Mouse (Mus musculus) left cerebral cortex, adult 2 months (tissue): ENCODE measurements around the gene Maats1. TPM values are rescaled to one million over a fixed set of nuclear protein-coding genes. Genes with fewer than 3 reads are reported as not detected.

ENCODE experiments used
- DNase-seq, 2 experiments: peaks; one replicate each; pipeline ENCODE4 v3.0.0; 2021 to 2022; ENCODE audit warnings: low spot score in 2 of 2, mixed read lengths in 1 of 2; ENCODE audit errors: extremely low spot score in 1 of 2
- H3K27ac ChIP-seq: fragments of 200-600 bp; 2 replicates; pipeline ENCODE4 v1.8.1; 2022
- H3K4me3 ChIP-seq: fragments of 200-600 bp; 2 replicates; pipeline ENCODE4 v1.8.1; 2022
- CTCF ChIP-seq: fragments of 200-600 bp; IDR thresholded peaks from 2 replicates; pipeline ENCODE4 v1.8.1; 2022; ENCODE audit warnings: antibody characterized with exemption, mild to moderate bottlenecking, moderate library complexity
- intact Hi-C: fragments of 180-260 bp; cut with DNase I; formaldehyde crosslinking; loops from one replicate; pipeline ENCODE4 v1.15.1; 2025
- total RNA-seq, 2 experiments: library from RNA; stranded (reverse); gene quantifications; 2 replicates each; pipeline ENCODE4 v1.2.3; 2021

Maats1 gene
- total RNA-seq, 2 experiments from 2014 or later = 1.2 to 1.6 TPM

GRCm38 (mm10) chr16:38358256-38358812, 16.4 kb upstream of the Maats1 start:
- no peak overlapping the region for H3K4me3 ChIP-seq
- DNase-seq = no peak
- H3K27ac ChIP-seq = no peak overlapping the region
- intact Hi-C loops = no loop called here
- TF ChIP-seq CTCF = no peak

- TF ChIP-seq CTCF = no peak
- Histone ChIP-seq H3K27ac (no peak overlapping the region), H3K4me3 (no peak overlapping the region)
- no peak for DNase-seq
- intact Hi-C loops = no loop called here
Measured at GRCm38 (mm10) chr16:38354185-38354913, 12.4 kb upstream of the Maats1 start.

- DNase-seq = no peak
- Histone ChIP-seq H3K4me3 (no peak overlapping the region), H3K27ac (no peak overlapping the region)
- no peak for TF ChIP-seq CTCF
- intact Hi-C loops = no loop called here
Measured at GRCm38 (mm10) chr16:38353642-38354041, 11.7 kb upstream of the Maats1 start.

GRCm38 (mm10) chr16:38352851-38353250, 10.9 kb upstream of the Maats1 start:
- no peak overlapping the region for H3K27ac ChIP-seq
- intact Hi-C loops = no loop called here

GRCm38 (mm10) chr16:38352031-38352430, 10.1 kb upstream of the Maats1 start:
- Histone ChIP-seq H3K27ac (no peak overlapping the region), H3K4me3 (no peak overlapping the region)
- DNase-seq = no peak
- TF ChIP-seq CTCF = no peak
- intact Hi-C loops = no loop called here

More at GRCm38 (mm10) chr16:38352851-38353250, 10.9 kb upstream of the Maats1 start:
- no peak overlapping the region for H3K4me3 ChIP-seq
- TF ChIP-seq CTCF = no peak
- no peak for DNase-seq

GRCm38 (mm10) chr16:38350939-38351338, 9.0 kb upstream of the Maats1 start:
- TF ChIP-seq CTCF = no peak
- intact Hi-C loops = no loop called here
- Histone ChIP-seq H3K4me3 (no peak overlapping the region), H3K27ac (no peak overlapping the region)
- DNase-seq = no peak

GRCm38 (mm10) chr16:38350361-38350855, 8.5 kb upstream of the Maats1 start:
- TF ChIP-seq CTCF = no peak
- H3K27ac ChIP-seq = no peak overlapping the region
- no peak overlapping the region for H3K4me3 ChIP-seq
- DNase-seq = no peak
- intact Hi-C loops = no loop called here

- no peak overlapping the region for H3K4me3 ChIP-seq
- DNase-seq = no peak
- no peak overlapping the region for H3K27ac ChIP-seq
- intact Hi-C loops = no loop called here
- no peak for TF ChIP-seq CTCF
Measured at GRCm38 (mm10) chr16:38349881-38350280, 7.9 kb upstream of the Maats1 start.

GRCm38 (mm10) chr16:38348217-38348761, 6.3 kb upstream of the Maats1 start:
- no peak overlapping the region for H3K27ac ChIP-seq
- DNase-seq = no peak
- no peak overlapping the region for H3K4me3 ChIP-seq
- intact Hi-C loops = no loop called here
- no peak for TF ChIP-seq CTCF

GRCm38 (mm10) chr16:38347588-38347987, 5.6 kb upstream of the Maats1 start:
- TF ChIP-seq CTCF = no peak
- Histone ChIP-seq H3K27ac (peak overlapping the region; percentile 87; the same call in 1 of the 2 replicates), H3K4me3 (peak overlapping the region; percentile 74)
- intact Hi-C loops = loop anchor here (2.0 kb wide), 2 partner anchors 105 to 159 kb away; partner anchors contain the start of gene Adprh
- no peak for DNase-seq

- peak within 1 kb of the TSS; percentile 87 for H3K27ac ChIP-seq
- H3K4me3 ChIP-seq = peak within 1 kb of the TSS; percentile 74
- TF ChIP-seq CTCF = no peak
- peak; percentile 89 to 91 for DNase-seq
- intact Hi-C loops = loop anchor here (2.0 kb wide), 2 partner anchors 106 to 160 kb away; partner anchors contain the start of gene Adprh
Measured at GRCm38 (mm10) chr16:38346529-38347325, 4.8 kb upstream of the Maats1 start, which contains the start of the genes Cox17 and Gm21987. Gene Cox17, plus strand, starts transcription at chr16:38346991. Gene Gm21987, plus strand, starts transcription at chr16:38347040.
